Mouse (Mus musculus) hindbrain, embryonic 12.5 days (tissue): ENCODE results near the gene Aars2. TPM values are rescaled to one million over a fixed set of nuclear protein-coding genes. Genes with fewer than 3 reads are reported as not detected.

Experiments used
- ATAC-seq: fragments of 200-750 bp; cut with Nextera tagmentation; 2 replicates; pipeline ENCODE4 v1.8.0; 2017; ENCODE audit warnings: moderate TSS enrichment; ENCODE audit not compliant: low FRiP score
- H3K27ac ChIP-seq: fragments of 300-500 bp; sonication (generic); 2 replicates; pipeline ENCODE4 v1.5.1; 2016; ENCODE audit warnings: mild to moderate bottlenecking
- H3K27me3 ChIP-seq: fragments of 300-500 bp; sonication (generic); 2 replicates; pipeline ENCODE4 v1.6.1; 2016; ENCODE audit warnings: mild to moderate bottlenecking
- H3K36me3 ChIP-seq: fragments of 300-500 bp; sonication (generic); 2 replicates; pipeline ENCODE4 v1.6.1; 2016; ENCODE audit warnings: mild to moderate bottlenecking
- H3K4me1 ChIP-seq: fragments of 300-500 bp; sonication (generic); 2 replicates; pipeline ENCODE4 v1.6.1; 2016
- H3K4me2 ChIP-seq: fragments of 300-500 bp; sonication (generic); replicated peaks from 2 replicates; pipeline ENCODE4 v1.6.1; 2016; ENCODE audit warnings: mild to moderate bottlenecking
- H3K4me3 ChIP-seq: fragments of 300-500 bp; sonication (generic); 2 replicates; pipeline ENCODE4 v1.5.1; 2016; ENCODE audit warnings: mild to moderate bottlenecking
- H3K9ac ChIP-seq: fragments of 300-500 bp; sonication (generic); 2 replicates; pipeline ENCODE4 v1.6.1; 2016; ENCODE audit warnings: mild to moderate bottlenecking, moderate library complexity
- H3K9me3 ChIP-seq: fragments of 300-500 bp; sonication (generic); replicated peaks from 2 replicates; pipeline ENCODE4 v1.6.1; 2016; ENCODE audit warnings: mild to moderate bottlenecking
- WGBS: fragments of 180-500 bp; shearing (Covaris S2); methylation state at CpG from one replicate; pipeline ENCODE4 v1.1.7; 2016; 5-methylcytosine and 5-hydroxymethylcytosine counted together
- polyA plus RNA-seq: library from polyadenylated mRNA; unstranded; fragments of >200 nt; fragmentation: Nextera tagmentation; extraction: Ambion mirVana; gene quantifications from 2 replicates; pipeline ENCODE4 v1.2.1, GENCODE M21; 2016

Gene Aars2
- polyA plus RNA-seq, 1 experiment from 2014 or later, result 23.0 TPM

- Histone ChIP-seq H3K27ac (no peak overlapping the region), H3K4me3 (no peak overlapping the region), H3K27me3 (no peaks in the 10 kb centered on the region), H3K36me3 (peaks cover 56% of the 10 kb centered on the region), H3K9ac (no peak overlapping the region), H3K9me3 (no peaks in the 10 kb centered on the region), H3K4me2 (no peak overlapping the region), H3K4me1 (peaks cover 45% of the 10 kb centered on the region)
- 84% methylated on average over 1 of the region's 1 CpGs for WGBS
- no peak for ATAC-seq
Observed at GRCm38 (mm10) chr17:45566031-45566359, 59.4 kb downstream of the Aars2 start.

DNA sequence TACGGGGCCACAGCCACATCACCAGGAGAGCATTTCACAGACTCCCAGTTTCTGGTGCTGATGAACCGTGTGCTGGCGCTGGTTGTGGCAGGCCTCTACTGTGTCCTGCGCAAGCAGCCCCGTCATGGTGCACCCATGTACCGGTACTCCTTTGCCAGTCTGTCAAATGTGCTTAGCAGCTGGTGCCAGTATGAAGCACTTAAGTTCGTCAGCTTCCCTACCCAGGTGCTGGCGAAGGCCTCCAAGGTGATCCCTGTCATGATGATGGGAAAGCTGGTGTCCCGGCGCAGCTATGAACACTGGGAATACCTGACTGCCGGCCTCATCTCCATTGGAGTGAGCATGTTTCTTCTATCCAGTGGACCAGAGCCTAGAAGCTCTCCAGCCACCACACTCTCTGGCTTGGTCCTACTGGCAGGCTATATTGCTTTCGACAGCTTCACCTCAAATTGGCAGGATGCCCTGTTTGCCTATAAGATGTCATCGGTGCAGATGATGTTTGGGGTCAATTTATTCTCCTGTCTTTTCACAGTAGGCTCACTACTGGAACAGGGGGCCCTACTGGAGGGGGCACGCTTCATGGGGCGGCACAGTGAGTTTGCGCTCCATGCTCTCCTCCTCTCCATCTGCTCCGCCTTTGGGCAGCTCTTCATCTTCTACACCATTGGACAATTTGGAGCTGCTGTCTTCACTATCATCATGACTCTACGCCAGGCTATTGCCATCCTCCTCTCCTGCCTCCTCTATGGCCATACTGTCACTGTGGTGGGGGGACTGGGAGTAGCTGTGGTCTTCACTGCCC is 59.9 kb downstream of the Aars2 start:
- Histone ChIP-seq H3K27me3 (no peaks in the 10 kb centered on the region), H3K27ac (peak overlapping the region; percentile 55), H3K4me2 (no peak overlapping the region), H3K9ac (no peak overlapping the region), H3K4me3 (no peak overlapping the region), H3K36me3 (peaks cover 61% of the 10 kb centered on the region), H3K4me1 (peaks cover 51% of the 10 kb centered on the region), H3K9me3 (no peaks in the 10 kb centered on the region)
- 73% methylated on average over 18 of the region's 18 CpGs for WGBS
- ATAC-seq, result no peak

DNA sequence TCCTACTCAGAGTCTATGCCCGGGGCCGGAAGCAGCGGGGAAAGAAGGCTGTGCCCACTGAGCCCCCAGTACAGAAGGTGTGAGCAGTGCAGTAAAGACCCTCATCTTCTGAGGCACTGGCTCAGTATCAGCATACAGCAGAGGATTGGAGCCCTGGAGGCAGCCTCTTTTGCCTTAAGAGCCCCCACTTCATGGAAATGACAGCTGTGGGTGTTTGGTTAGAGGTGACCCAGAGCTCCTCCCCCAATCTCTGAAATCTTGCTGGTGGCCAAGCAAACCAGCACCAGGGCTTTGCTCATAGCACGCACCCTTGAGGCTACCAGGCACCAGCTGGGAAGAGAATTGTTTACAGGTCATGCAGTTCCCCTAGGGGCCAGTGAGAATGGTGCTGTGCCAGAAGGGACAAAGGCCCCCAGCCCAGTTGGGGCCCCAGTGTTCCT is 60.5 kb downstream of the Aars2 start:
- H3K9ac ChIP-seq, result no peak overlapping the region
- H3K9me3 ChIP-seq, result no peaks in the 10 kb centered on the region
- H3K4me3 ChIP-seq, result no peak overlapping the region
- no peaks in the 10 kb centered on the region for H3K27me3 ChIP-seq
- no peak for ATAC-seq
- peak overlapping the region; percentile 55 for H3K27ac ChIP-seq
- WGBS, result 29% methylated on average over 4 of the region's 4 CpGs
- peaks cover 54% of the 10 kb centered on the region for H3K4me1 ChIP-seq
- H3K36me3 ChIP-seq, result peaks cover 63% of the 10 kb centered on the region
- H3K4me2 ChIP-seq, result no peak overlapping the region

- peaks cover 63% of the 10 kb centered on the region for H3K36me3 ChIP-seq
- H3K9ac ChIP-seq, result no peak overlapping the region; the same call in 1 of the 2 replicates
- no peak overlapping the region for H3K27ac ChIP-seq
Observed at GRCm38 (mm10) chr17:45568990-45569389, 62.3 kb downstream of the Aars2 start.

DNA sequence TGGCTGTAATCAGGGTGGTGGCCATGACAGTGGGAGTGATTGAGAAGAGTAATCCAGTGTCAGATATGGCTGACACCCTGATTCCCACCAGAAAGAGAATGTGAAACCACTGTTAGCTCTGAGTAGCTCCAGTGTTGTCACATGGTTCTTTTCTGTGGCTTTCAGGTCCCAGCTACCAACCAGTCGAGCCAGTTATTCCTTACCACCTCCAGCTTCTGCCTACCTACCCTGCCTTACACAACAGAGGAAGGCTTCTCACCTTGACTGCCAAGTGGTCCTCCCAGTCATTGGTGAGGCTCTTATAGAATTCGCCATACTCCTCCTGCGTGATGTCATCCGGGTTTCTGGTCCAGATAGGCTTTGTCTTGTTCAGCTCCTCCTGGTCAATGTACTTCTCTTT is 63.4 kb downstream of the Aars2 start:
- no peak for ATAC-seq
- Histone ChIP-seq H3K27me3 (no peaks in the 10 kb centered on the region), H3K4me2 (no peak overlapping the region), H3K27ac (no peak overlapping the region), H3K4me3 (no peak overlapping the region), H3K9me3 (no peaks in the 10 kb centered on the region), H3K9ac (no peak overlapping the region), H3K36me3 (peaks cover 63% of the 10 kb centered on the region), H3K4me1 (peaks cover 57% of the 10 kb centered on the region)
- 90% methylated on average over 4 of the region's 4 CpGs for WGBS

More at GRCm38 (mm10) chr17:45568990-45569389, 62.3 kb downstream of the Aars2 start:
- Histone ChIP-seq H3K4me2 (no peak overlapping the region), H3K27me3 (no peaks in the 10 kb centered on the region), H3K4me1 (peaks cover 54% of the 10 kb centered on the region), H3K4me3 (no peak overlapping the region), H3K9me3 (no peaks in the 10 kb centered on the region)
- ATAC-seq, result no peak
- WGBS, result 90% methylated on average over 12 of the region's 12 CpGs

Other genes starting within 250 kb of the Aars2 start
- gene Cdc5l, start 73.1 kb upstream of the Aars2 start, polyA plus RNA-seq, result 75.2 and 75.9 TPM in 2 replicates
- 0.62 and 1.4 TPM in 2 replicates for gene Spats1, start 31.4 kb upstream of the Aars2 start, polyA plus RNA-seq
- 2.3 and 3.2 TPM in 2 replicates for gene Tcte1, start 16.6 kb downstream of the Aars2 start, polyA plus RNA-seq
- 12.3 and 13.0 TPM in 2 replicates for gene Tmem151b, start 42.8 kb downstream of the Aars2 start, polyA plus RNA-seq
- 7.0 and 7.7 TPM in 2 replicates for gene Nfkbie, start 48.9 kb downstream of the Aars2 start, polyA plus RNA-seq
- gene Slc35b2, start 57.0 kb downstream of the Aars2 start, polyA plus RNA-seq, result 90.6 and 92.4 TPM in 2 replicates
- gene Hsp90ab1, start 66.4 kb downstream of the Aars2 start, polyA plus RNA-seq, result 1,350 and 1,487 TPM in 2 replicates
- 44.4 and 47.2 TPM in 2 replicates for gene Slc29a1, start 92.8 kb downstream of the Aars2 start, polyA plus RNA-seq
- gene Mymx, start 95.3 kb downstream of the Aars2 start, polyA plus RNA-seq, result 1.6 and 5.0 TPM in 2 replicates
- 1.4 and 2.4 TPM in 2 replicates for gene Capn11, start 152.5 kb downstream of the Aars2 start, polyA plus RNA-seq
- 98.1 and 110 TPM in 2 replicates for gene Mrpl14, start 179.5 kb downstream of the Aars2 start, polyA plus RNA-seq
- gene Tmem63b, start 180.1 kb downstream of the Aars2 start, polyA plus RNA-seq, result 102 TPM in 2 replicates
- not detected in 2 replicates for gene 1600014C23Rik, start 227.0 kb downstream of the Aars2 start, polyA plus RNA-seq